Mouse (Mus musculus): Measurements from ENCODE around the gene Fasn.

Fasn gene

GRCm38 (mm10) chr11:120826016-120826953 lies 1.9 kb upstream of the Fasn start:
- DNase-seq, result no peak

DNA sequence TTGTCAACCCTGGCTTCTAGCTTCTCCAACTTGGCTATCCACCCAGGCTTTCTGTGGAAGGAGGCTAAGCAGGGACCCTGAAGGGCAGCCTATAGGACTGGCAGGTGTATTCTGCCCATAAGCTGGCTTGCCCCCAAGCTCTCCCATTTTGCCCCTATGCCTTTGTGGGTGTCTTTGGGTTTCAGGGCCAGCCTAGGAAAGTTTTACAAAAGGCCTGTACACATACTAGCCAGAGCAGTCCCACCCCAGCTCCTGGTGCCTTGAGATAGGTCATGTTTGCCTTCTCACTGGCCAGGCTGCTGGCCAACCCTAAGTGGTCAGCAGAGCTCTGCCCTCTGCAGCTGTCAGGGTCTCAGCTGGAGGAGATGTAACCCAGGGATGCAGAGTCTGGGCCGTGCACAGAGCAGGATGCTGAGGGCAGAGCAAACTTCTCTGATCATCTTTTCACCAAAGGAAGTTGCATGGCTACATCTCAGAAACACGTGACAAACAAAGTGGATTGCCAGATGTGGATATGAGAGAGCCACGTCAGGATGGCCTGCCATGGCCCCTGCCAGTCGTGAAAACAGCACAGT lies 1.0 kb upstream of the Fasn start:
- no peak for DNase-seq

DNA sequence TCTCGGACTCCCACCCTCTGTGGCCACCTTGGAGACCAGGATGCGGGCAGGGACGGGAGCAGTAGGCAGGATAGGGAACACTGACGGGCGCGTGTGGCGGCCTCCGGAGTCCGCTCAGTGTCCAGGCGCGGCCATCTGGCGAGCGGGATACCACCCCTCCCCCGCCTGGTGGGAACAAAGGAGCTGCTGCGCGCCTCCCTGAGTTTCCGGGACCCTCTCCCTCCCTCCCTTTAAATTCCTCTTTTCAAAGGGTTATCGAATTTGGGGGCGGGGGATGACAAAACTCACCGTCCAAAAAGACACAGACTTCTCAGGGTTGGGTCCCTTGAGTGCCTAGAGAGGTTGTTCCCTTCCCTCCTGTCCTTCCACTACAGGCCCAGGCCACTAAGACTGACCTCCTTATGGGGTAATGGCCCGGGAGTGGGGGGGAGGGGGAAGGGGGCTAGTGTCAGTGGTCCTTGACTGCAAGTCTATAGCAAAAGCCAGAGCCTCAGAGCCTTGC lies 491 bp upstream of the Fasn start:
- no peak for DNase-seq

GRCm38 (mm10) chr11:120823551-120823947 lies 798 bp downstream of the Fasn start:
- DNase-seq, result no peak

DNA sequence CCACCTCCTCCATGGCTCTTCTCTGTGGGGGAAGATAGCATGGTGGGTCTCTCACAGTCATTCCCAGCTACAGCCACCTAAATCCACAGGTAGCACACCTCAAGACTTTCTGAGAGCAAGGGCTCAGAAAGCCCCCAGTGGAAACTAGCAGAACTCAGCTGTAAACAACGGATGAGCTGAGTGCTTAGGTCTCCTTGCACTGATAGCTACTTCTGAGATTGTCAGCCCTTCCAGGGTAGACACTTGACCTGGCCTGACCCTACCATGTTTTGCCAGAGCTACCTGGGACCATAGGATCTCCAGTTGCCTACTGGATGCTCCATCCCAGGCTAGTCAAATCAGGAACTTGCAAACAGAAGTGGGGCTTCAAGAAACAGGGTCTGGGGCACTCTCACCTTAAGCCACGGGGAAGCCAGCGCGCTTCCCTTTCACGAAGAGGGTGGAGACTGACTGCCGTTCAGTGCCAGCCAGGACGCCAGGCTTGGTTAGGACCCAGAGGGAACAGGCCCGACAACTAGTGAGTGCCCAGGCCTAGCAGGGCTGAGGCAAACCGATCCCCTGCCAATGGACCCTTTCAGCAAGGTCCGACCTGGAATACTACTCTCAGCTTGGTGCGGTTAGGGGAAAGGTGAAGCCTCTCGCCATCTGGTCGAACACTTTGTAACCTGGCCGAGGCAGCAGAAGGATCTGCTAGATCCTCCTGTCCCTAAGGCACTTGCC lies 1.4 kb downstream of the Fasn start:
- DNase-seq, result no peak

- no peak for DNase-seq
Measured at GRCm38 (mm10) chr11:120822321-120822720, 2.0 kb downstream of the Fasn start.

DNA sequence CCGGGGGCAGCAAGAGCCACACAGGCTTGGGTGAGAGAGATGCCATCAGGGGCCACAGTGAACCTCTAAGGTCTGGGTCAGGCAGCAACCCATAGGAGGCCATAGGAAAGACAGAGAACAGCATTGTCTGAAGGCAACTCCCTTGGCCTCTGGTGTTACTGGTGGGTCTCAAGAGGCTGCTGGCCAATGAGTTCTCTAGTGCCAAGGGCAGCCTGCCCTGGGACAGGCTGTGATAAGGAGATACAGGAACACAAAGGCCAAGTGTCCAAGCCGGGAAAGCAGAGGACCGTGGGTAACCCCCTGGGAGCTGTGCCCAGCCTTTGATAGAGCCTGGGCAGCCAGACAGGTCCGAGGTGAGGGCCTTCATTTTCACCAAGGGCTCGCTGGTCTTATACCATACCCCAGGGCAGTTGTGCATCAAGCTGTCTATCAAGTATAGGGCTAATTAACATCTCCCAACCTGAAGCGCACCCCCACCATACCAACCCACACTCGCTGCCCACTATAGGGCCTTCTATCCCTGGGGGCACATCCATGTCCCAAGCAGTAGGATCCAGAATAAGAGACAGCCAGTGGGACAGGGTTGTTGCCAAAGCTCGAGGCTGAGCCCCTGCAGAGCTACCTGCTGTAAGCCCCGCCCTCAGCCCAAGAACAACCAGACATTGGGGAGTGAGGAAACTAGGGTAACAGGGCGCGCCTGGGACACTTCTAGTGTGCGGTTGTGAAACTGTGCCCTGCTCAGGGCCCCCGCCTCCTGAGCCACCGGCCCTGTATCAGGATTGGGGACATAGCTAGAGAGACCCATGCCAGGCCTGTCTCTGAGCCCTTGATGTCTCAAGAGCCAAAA lies 3.0 kb downstream of the Fasn start:
- DNase-seq, result peak; percentile 44 to 79

- DNase-seq, result no peak
Measured at GRCm38 (mm10) chr11:120820546-120820945, 3.8 kb downstream of the Fasn start.

DNA sequence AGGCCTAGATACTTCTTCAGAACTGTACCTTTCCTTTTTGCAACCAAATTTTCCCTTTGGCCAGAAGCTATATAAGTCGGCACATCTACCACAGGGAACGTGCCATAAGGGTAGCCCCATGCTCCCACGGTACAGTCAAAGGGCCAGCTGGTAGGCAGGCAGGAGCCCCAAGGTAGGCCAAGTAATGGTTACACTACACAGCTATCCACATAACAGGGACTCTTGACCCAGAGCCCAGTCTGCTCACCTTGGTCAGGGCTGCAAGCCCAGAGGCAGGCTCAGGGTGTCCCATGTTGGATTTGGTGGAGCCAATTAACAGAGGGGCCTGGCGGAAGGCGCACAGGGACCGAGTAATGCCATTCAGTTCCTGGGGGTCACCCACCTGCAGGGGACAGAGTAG lies 4.8 kb downstream of the Fasn start:
- DNase-seq, result no peak

DNA sequence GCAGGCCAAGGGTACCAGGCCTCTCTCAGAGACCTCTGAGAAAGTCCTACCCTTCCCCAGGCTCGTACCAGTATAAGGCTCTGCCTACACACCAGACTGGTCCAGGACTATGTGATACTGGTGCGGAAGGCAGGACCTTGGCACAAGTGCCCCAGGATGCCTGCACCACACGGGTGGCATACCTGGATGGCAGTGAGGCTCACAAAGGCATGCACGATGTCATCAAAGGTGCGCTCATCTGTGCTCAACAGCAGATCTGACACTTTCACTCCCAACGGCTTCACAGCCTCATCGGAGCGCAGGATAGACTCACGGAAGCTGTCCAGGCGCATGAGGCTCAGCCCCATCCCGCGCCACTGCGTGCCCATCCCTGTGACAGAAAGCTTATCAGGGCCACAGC lies 6.1 kb downstream of the Fasn start:
- no peak for DNase-seq

DNA sequence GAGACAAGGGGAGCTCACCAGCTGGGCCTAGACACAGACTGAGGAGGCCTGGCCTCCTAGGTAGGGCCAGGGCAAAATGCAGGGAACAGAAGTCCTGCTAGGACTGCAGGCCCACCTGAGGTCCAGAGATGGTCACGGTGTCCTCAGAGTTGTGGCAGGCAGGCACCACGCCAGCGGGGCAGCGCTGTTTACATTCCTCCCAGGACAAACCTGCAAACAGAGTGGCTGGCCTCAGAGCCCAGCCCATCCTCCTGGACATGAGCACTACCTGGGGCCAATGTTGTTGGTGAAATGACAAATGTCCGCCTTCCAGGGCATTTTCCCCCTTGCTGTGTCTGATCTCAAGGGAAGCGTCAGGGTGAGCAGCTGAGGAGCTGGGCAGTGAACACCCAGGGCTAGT lies 7.0 kb downstream of the Fasn start:
- DNase-seq, result no peak

- no peak for DNase-seq
Measured at GRCm38 (mm10) chr11:120812068-120812467, 12.3 kb downstream of the Fasn start.

- DNase-seq, result no peak
Measured at GRCm38 (mm10) chr11:120808010-120808409, 16.3 kb downstream of the Fasn start.

DNA sequence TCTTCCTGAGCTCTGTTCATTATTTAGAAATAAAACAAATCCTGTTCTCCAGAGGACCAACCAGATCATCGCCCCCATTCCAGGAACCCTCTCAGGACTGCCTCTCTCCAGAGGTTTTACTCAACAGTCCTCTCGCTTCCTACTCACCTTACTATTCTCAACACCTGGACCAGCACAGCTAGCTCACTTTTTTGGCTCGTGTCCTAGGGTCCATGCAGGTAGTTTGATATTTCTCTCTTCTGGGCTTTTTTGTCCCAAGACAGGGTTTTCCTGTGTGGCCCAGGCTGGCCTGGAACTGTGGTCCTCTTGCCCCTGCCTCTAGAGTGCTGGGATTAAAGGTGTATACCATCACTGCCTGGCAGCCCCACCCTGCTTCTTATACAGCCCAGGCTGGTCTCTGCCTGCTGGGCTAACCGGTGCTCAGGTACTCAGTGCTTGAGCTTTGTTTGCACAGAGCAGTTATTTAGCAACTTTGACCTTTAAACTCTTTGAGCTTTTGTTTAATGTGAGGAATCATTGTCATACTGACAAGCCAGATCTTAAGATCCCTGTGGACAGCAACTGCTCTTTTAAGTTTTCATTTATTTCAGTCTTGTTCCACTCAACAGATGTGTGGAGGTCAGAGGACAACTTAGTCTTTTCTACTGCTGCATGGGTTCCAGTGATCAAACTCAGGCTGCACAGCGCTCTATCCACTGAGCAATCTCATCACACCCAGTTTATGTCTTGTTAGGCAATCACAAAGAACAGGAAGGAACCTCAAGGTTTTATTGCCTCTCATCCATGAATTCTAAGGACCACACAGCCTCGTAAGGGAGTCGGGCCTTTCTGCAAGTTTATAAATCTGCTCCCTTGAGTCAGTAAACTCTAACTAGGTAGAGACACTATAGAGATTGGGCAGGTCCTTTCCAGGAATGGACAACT lies 18.7 kb downstream of the Fasn start:
- no peak for DNase-seq

GRCm38 (mm10) chr11:120804769-120805168 lies 19.6 kb downstream of the Fasn start:
- DNase-seq, result no peak

- no peak for DNase-seq
Measured at GRCm38 (mm10) chr11:120804274-120804673, 20.1 kb downstream of the Fasn start.

GRCm38 (mm10) chr11:120800061-120800904 lies 24.1 kb downstream of the Fasn start:
- peak; percentile 90 to 93 for DNase-seq

GRCm38 (mm10) chr11:120799316-120799890 lies 24.9 kb downstream of the Fasn start:
- peak; percentile 34 to 42 for DNase-seq

DNA sequence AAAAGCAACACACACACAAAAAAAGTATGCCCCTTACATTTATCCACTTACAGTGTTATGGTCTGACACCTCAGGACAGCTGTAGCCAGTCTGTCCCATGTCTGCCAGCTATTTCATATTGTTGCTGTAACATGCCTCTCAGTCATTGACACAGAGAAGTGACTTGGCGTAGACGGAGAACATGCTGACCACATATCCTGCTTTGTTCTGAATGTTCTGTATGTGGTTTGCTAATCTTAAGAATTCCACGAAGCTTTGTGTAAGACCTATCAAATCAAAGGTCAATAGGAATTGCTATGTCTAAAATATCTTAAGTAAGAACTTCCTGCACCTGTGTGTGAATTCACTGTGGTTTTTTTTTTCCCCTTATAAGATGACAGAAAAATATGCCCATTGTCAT lies 26.1 kb downstream of the Fasn start:
- DNase-seq, result no peak

- no peak for DNase-seq
Measured at GRCm38 (mm10) chr11:120796614-120796946, 27.8 kb downstream of the Fasn start.

Data from lung, adult 18-20 months (tissue).